Mouse (Mus musculus) mouse embryonic stem cell (cell line): Measurements from ENCODE around the gene Gm20388.

Experiments used
- in situ Hi-C, 2 experiments: fragments of 300-500 bp; cut with MboI; formaldehyde crosslinking; loops; 1 replicate in 1 of 2; 3 replicates in 1 of 2; pipeline ENCODE4 v1.14.3; 2019 to 2020; ENCODE audit warnings: low sequenced_read_pairs in 2 of 2, low pct_unique_long_range_greater_than_20kb in 1 of 2, mixed read lengths in 1 of 2; ENCODE audit not compliant: unreplicated experiment in 1 of 2

Gene Gm20388

DNA sequence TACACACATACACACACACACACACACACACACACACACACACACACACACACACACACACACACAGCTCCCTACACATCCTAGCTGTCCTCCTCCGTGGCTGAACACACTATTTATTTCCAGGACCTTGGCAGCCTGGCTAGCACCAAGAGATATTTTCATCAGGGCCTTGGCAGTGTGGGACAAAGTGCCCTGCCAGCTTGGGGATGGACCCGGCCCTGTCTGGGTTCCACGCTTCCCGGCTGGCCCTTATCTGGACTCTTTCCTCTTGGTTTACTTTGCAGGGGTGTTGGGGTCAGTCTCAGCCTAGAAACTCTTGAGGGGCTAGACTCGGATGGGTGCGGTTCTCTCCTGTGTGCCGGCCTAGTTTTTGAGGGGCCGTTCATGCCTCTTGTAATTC lies 89.8 kb downstream of the Gm20388 start:
- in situ Hi-C loops, result no loop called here

- in situ Hi-C loops, result no loop called here
Measured at GRCm38 (mm10) chr8:120001712-120002111, 91.1 kb downstream of the Gm20388 start.

DNA sequence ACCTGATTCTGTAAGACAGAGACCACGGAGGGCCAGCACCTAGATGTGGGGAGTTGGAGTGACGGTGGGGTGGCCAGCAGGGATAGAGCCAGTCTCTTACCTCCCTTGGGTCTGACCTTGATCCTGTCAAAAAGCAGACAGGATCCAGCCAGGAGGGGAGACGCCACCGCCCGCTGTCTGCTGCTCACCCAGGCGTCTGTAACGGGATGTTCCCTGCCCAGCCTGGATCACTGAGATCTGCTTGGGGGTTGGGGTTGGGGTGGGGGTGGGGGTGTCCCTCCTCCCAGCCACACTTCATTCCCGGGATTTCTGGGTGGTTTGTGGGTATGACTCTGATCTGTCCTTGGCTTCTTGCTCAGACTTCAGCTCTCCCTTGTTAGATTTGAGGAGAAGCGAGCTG lies 91.7 kb downstream of the Gm20388 start:
- in situ Hi-C loops, result no loop called here

DNA sequence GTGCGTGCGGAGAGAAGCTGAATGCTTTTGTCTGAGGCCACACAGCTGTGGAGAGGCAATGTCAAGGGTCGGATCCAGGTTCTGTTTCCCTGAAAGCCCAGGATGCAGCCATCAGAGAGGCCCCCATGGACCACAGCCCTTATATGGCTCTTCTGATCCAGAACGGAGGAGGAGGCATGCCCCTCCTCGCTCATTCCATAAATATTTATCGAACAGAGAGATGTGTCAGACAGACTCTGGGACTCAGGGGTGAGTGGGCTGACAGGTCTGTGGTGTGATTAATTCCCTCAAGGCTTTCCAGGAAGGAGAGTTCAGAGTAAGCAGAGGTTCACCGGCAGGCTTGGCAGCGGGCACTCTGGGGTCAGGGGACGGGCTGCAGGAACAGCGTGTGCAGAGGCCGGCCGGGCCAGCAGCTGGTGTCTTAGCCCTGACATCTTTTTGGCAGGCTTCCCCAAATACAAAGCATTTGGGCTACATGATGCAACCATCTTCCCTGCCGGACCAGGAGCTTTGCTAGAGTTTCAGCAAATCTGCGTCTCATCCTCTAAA lies 93.6 kb downstream of the Gm20388 start:
- in situ Hi-C loops, result no loop called here

GRCm38 (mm10) chr8:120004705-120005381 lies 94.2 kb downstream of the Gm20388 start:
- in situ Hi-C loops, result no loop called here

DNA sequence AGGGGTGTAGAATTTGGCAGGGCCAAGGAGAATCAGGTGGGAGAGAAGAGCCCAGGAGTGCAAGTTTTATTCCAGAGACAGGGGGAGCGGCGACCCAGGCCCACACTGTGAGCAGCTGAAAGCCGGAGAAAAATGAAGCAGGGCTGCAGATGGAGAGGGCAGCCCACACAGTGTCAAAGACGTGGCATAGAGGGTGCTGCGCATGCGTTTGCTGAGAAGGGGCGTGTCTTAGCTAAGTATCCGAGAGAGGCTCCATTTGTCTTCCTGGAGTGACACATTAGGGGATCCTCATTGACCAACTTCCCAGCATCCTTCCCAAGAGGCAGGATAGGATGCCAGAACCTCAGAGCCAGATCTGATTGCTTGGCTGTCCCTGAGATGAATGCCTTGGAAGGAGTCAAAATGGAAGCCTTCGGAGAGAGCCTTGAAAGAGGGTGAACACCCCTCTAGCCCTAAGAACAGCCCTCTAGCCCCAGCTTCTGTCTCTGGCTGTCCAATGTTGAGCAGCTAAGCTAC lies 96.1 kb downstream of the Gm20388 start:
- in situ Hi-C loops, result no loop called here

- in situ Hi-C loops, result no loop called here
Measured at GRCm38 (mm10) chr8:120007178-120007577, 96.5 kb downstream of the Gm20388 start.

GRCm38 (mm10) chr8:120009284-120009683 lies 98.6 kb downstream of the Gm20388 start:
- in situ Hi-C loops, result no loop called here

GRCm38 (mm10) chr8:120012491-120012890 lies 101.8 kb downstream of the Gm20388 start:
- in situ Hi-C loops, result no loop called here

- in situ Hi-C loops, result no loop called here
Measured at GRCm38 (mm10) chr8:120012927-120013326, 102.3 kb downstream of the Gm20388 start.

DNA sequence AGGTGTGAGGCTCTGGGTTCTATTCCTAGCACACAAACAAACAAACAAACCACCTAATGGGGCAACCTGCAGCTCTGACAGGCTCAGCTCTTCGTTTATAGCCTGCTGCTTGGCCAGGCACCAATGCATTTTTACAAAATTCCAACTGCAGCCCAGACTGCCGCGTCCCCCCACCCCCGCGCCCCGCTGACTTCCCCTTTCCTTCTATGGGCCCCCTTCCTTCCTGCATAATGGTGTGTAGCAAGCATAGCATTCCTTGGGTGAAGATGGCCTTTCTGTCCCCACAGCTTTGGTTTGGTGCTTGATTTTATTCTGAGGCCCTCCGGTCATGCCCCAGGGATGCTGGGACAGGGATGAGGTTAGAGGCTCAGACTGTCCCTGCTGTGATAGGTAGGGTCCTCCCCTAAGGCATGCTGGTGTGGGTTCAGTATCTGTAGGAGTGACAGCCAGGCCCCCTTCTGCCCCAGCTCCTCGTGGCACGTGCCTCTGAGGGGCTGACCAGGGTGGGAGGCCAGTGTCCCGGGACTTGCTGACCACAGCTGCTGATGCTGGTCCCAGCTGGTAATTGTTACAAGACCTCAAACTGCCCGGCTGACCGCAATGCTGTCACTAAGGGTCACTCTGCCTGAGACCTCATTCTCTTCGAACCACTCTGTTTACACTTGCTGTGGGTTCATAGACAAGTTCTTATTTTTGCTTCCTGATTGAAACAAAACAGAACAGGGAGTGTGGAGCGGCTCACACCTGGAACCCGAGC lies 103.8 kb downstream of the Gm20388 start:
- in situ Hi-C loops, result no loop called here

DNA sequence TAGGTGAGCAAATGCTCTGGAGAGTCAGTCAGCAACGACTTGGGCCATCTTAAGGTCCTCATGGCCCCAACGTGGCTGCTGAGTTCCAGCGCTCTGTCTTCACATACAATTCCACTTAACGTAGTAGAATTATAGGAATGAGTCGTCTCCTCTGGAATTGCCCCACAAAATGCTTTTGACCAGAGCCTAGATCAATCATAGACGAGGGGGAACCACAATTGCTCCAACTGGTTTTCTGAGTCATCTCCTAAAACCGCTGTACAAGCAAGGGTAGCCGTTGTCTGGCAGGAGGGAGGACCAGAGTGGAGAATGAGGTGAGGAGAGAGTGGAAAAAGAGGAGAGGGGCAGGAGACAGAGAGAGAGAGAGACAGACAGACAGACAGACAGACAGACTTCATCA lies 105.3 kb downstream of the Gm20388 start:
- in situ Hi-C loops, result no loop called here

- in situ Hi-C loops, result no loop called here
Measured at GRCm38 (mm10) chr8:120016424-120016823, 105.8 kb downstream of the Gm20388 start.

DNA sequence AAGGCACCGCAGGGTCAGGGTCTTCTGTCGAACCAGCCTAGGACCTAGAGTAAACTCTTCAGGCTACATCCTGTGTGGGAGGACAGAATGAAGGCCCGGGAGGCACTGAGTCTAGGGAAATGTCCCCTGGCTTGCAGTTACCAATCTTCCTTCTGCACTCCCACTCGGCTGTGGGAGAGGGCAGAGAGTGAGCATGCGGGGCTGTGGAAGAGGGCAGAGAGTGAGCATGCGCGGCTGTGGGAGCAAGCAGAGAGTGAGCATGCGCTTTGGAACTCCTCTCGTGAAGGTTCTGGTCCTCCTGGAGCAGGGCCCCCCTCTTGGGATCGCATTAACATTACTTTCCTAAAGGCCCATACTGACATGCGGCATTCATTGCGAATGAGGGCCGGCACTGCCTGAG lies 106.7 kb downstream of the Gm20388 start:
- in situ Hi-C loops, result no loop called here

DNA sequence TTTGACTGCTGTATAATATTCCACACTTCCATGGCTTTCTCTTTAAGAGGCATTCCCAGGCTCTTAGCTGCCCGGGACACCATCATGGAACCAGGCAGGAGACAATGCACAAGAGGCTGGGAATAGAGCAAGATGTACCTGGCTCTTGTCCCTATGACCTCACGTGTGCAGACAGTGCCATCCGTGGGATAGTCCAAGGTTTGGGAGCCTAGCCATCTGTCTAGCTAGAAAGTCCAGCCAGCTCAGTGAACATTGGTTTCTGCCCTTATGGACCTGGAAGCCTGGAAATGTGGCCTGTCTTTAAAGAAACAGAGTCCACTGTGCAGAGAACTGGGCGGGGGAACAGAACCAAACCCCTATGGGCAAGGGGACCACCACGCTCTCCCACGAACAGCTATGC lies 107.1 kb downstream of the Gm20388 start:
- in situ Hi-C loops, result no loop called here

- in situ Hi-C loops, result no loop called here
Measured at GRCm38 (mm10) chr8:120018379-120018778, 107.7 kb downstream of the Gm20388 start.

DNA sequence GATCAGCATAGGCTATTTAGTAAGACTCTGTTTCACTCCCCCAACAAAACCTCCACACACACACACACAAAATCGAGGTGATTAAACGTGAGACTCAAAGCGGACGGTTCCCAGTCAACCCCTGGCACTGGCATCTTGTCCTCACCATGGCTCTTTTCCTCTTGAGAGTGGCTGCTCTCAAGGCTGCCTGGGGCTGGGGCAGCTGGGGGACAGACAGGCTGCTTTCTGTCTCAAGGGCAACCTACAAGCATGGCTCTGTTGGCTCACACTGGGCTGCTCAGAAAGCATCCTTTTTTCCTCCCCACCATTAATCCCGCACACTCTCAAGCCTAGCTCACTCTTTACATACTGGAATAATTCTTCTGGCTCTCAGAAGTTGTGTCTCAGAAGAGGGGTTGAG lies 108.7 kb downstream of the Gm20388 start:
- in situ Hi-C loops, result no loop called here

GRCm38 (mm10) chr8:120020298-120020697 lies 109.7 kb downstream of the Gm20388 start:
- in situ Hi-C loops, result no loop called here

DNA sequence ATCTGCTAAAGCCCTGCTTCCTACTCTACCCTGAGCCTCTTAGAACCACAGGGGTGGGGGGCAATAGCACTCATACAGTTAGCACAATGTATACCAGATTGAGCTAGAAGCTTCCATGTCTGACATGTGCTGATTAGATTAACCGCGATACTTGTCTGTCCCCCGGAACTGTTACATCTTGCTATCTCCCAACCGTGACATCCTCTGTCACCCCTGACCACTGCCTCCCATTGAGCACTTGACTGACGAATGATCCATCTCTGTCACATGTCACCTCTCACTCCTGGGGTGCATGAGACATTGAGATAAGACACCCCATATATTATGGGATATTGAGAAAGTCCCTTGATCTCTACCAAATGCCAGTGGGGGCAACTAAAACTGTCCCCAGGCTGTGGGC lies 115.6 kb downstream of the Gm20388 start:
- in situ Hi-C loops, result no loop called here

GRCm38 (mm10) chr8:120026991-120027390 lies 116.3 kb downstream of the Gm20388 start:
- in situ Hi-C loops, result no loop called here
